Mouse (Mus musculus) frontal cortex, postnatal 10 days (tissue): Measurements from ENCODE around the gene Sppl3.
"Not testable (repeated sequence)": the region's sequence is repeated elsewhere in the genome, so short reads cannot be mapped to it uniquely, and the experiment has no call there.

Source experiments
- DNase-seq, 2 experiments: peaks; one replicate each; pipeline ENCODE4 v3.0.0; 2022; ENCODE audit warnings: low spot score in 2 of 2, mixed read lengths in 1 of 2

Gene Sppl3

DNA sequence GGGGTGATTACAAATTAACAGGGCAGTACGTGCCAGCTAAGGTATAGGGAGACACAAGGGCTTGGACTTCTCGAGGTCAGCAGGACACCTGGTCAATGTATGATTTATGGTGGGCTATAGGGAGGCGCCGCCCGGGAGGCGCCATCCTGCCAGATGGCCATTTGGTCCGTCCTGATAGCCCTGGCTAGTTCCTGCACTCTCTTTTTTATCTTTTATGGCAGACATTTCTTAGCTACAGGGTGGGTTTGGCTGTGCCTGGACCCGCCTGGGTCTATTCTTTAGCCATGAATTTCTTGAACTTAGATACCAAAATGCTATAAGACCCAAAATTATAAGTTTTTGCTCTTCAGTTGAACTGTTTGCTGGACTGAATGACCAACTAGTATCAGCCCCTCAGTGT is 62.4 kb downstream of the Sppl3 start:
- DNase-seq: not testable (repeated sequence)

DNA sequence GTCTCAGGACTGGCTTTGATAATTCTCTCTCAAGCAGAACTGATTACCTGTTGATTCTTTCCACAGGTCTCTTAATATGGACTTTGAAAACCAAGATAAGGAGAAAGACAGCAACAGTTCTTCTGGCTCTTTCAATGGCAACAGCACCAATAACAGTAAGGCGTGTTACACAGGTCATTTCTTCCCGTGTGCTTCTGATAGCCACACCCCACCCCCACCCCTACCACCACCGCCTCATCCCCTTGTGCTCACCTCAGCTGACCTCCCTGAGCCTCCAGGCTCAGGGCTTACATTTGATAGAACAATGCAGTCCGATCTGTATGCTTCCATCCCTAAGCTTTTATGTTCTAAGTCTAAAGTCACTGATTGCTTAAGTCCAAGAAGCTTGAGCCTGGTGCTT is 63.8 kb downstream of the Sppl3 start:
- no peak for DNase-seq

DNA sequence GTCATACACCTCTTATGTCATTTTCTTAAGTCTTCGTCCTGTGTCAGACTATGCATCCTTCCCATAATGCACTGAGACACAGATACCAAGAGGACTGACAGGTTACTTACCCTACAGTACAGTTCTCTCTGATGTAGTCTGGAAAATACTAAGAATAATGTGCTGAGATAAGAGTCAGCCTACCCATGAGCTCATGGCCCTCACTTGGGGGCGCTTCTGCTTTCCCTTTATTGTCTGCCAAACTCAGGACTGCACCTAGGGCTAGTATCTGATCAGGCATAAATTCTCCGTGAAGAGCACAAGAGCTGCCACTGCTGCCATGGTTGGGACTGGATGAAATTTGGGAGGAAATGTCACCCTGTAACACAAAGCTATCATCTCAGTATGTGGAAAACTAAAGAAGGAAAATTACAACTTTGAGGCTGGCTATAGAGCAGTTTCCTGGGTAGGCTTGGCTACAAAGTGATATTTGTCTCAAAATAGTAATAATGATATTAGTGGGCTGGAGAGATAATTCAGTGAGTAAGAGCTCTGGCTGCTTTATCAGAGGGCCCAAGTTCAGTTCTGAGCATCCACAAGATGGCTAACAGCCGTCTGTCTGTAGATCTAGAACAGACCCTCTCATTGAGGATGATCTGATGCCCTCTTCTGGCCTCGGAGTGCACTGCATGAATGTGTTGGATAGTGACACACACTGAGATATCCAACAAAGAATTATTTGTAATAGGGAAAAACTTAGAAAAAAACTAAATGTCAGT is 65.4 kb downstream of the Sppl3 start:
- DNase-seq: peak in 1 of 2 experiments; percentile 48

DNA sequence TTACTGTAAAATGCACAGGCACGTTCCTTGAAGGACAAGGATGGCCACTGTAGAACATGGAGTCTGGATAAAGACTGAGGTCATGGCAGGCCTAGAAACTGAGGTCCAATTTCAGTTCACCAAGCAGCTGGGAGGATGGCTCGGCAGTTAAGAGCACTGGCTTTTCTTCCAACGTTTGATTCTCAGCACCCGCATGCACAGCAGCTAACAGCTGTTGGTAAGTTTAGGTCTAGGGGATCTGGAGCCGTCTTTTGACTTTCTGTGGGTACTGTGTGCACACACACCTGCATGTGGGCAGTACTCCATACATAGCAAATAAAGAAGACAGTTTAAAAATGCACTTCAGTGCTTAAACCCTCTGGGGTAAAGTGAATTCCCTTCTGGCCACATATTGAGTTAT is 70.7 kb downstream of the Sppl3 start:
- DNase-seq: no peak

DNA sequence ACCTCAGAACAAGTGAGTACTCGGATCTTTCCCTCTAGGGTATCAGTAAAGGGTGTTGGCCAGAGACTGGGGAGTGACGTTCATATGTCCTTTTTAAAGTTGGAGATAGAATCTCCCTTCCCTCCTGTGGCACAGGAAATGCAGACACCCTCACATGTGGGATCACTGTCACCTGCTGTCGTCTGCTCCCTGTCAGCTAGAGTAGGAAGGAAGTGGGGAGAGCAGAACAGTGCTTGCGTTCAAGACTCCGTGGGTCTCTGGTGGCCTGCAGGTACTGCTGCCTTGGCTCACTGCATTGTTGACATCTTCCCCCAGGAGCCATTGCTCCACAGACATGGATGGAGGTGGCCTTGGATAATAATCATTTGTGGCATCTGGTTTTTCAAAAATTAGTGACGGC is 72.6 kb downstream of the Sppl3 start:
- no peak for DNase-seq

DNA sequence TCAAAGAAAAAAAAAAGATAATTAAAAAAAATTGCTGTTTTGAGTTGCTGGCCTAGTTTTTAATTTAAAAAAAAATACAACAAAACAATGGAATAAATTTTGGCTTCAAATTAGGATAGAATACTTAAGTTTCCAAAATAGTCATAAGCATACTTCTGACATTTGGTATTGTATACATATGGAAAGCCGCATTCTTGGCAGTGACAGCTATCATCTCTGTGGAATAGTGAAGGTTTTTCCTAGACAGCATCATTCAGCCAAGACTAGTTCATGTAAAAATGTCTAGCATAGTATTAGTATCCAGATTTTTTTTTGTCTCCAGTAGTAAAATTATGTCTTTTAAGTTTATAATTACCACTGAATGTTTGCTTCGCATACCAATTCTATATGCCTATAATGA is 74.7 kb downstream of the Sppl3 start:
- no peak for DNase-seq

DNA sequence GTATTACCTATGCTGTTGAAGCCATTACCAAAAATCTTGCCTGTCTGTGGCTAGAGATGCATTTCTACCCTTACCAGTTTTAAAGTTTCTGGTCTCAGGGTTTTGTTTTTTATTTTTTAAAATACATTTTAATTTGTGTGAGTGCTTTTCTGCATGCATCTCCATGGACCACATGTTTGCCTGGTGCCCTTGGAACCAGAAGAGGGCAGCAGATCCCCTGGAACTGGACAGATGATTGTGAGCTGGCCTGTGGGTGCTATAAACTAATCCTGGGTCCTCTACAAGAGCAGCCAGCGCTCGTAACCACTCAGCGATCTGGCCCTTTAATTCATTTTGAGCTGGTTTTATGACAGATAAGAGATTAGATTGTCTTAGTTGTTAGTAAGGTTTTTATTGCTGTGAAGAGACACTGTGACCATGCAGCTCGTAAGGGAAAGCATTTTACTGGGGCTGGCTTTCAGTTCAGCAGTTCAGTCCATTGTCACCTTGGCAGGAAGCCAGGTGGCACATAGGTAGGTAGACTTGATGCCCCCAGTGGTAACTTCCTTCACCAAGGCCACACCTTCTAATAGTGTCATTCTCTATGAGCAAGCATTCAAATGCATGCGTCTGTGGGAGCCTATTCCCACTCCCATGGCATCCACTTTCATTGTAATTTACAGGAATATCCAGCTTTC is 78.8 kb downstream of the Sppl3 start:
- no peak for DNase-seq

DNA sequence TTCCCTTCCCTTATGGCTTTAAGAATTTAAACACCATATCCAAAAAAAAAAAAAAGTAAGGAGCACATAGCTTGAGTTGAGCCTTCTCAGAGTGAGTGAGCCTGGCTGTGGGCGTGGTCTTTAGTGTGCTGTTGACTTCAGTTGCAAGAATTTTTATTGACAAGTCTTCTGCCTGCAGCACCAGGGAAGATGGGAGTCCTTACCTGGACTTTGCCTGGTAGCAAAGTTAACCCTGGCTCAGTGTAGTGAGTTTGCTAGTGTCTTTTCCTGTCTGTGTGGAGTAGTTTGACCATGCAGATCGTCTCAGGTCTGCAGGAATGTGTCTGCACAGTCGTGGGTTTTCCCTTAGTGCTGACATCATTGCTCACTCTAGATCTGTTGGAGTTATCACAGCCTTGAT is 80.1 kb downstream of the Sppl3 start:
- no peak for DNase-seq

DNA sequence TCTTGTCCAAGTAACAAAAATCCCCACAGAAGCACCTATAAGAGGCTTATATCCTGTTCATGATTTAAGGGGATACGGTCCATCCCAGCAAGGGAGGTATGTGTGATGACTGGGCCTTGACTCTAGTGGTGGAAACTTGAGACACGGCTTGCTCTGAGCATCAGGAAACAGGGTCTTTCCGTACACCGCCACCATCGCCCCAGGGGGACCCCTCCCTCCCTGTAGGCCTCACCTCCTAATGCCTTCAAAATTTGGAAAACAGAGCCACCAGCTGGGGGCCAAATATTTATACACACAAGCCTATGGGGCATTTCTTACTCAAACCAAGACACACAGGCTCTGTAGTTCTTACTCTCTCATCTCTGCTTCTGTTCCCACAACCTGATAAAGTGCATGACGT is 80.8 kb downstream of the Sppl3 start:
- no peak for DNase-seq

DNA sequence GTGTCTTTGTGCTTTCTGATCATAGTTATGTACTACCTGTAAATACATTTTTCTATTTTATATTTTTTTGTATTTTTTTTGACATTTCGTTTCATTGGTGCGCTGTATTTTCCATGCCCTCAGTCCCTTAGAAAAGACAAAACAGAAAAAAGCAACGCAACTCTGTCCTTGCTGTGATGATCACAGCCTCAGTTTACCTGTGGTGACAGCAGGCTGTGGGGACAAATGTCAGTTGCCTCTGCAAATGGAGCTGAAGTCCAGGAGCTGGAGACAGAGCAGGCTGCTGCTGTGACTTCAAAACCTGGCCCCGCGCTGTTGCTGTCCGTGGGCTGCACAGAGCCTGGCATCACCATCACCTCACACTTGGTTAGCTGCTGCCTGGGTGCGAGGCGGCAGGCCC is 87.3 kb downstream of the Sppl3 start, which contains the start of gene Gm10401:
TSS of gene Gm10401 (minus strand) at position 101 of the 400 bp plus-strand sequence.
- no peak for DNase-seq

DNA sequence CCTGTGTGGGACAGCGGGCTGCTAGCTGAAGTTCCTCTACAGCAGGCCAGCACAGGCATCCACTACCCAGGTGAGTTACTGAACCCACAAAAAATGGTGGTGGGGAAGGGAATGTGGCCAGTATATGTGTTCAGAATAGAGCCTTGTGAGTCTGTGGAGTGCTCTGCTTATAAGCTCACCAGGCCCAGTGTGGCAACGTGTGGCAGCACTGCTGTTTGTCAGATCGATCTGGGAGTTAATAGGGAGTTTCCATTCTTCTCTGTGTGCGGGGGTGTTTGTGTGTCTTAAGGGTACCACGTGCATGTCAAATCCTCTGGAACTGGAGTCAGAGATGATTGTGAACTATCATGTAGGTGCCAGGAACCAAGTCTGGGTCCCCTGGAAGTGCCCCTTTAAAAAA is 88.6 kb downstream of the Sppl3 start:
- no peak for DNase-seq

DNA sequence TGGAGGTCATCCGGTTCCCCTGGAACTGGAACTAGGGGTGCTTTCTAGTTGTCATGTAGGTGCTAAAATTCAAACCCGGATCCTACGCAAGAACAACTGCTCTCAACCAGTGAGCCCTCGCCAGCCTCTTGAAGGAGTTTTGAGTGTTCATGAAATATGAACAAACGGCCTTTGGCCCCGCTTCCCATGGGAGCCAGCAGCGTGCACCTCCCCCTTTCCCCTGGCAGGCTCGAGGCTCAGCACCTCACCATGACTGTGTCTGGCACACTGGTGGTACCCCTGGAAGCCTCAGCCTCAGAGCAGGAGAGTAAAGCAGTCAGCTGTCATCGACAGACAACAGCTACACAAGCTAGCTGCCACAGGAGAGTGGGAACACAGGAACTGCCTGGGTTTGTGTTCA is 89.1 kb downstream of the Sppl3 start:
- no peak for DNase-seq

DNA sequence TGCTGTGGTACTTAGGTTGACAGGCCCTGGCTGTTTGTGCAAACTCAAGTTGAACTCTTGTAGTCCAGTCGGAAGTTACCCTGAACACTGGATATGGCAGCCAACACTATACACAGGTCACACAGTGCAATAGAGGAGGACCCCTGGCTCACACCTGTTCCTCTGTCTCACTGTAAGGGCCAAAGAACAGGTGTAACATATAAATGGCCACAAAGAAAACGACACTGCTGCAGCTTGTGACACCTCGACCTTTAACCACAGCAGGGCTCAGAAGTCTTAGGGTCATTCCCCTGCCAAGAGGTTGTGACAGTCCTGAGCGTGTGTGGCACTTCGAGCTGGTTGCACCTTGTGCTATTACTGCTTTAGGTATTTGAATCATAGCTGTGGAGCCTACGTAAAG is 89.5 kb downstream of the Sppl3 start:
- DNase-seq: no peak

DNA sequence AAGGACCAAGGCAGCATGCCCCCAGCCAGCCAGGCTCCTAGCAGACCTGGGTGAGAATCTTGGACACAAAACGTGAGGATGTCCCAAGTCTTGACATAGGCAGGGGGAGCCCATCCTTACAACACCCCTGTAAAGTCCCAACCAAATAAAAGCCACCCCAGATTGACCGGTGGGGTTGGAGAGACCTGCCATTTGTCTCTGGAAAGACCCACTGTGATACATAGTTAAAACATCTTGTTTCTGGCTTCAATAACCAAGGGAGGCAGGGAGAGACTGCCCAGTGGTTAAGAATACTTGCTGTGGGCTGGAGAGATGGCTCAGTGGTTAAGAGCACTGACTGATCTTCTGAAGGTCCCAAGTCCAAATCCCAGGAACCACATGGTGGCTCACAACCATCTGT is 91.3 kb downstream of the Sppl3 start:
- DNase-seq: no peak

DNA sequence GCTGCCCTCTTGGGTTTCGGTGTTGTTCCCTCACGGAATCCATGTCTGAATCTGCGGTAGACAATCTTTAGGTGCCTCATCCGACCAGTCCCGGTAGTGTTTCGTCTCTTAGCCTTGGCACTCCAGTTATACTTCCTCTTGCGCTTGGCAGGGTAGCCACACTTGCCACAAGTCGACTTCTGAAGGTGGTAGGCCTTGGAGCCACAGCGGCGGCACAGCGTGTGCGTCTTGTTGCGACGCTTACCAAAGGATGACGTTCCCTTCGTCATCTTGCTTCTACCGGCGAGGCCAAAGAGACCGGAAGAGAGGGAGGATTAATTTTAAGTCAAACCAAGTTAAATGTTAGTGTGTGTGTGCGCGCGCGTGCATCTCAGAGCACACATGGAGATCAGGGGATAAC is 92.3 kb downstream of the Sppl3 start:
- not testable (repeated sequence) for DNase-seq

DNA sequence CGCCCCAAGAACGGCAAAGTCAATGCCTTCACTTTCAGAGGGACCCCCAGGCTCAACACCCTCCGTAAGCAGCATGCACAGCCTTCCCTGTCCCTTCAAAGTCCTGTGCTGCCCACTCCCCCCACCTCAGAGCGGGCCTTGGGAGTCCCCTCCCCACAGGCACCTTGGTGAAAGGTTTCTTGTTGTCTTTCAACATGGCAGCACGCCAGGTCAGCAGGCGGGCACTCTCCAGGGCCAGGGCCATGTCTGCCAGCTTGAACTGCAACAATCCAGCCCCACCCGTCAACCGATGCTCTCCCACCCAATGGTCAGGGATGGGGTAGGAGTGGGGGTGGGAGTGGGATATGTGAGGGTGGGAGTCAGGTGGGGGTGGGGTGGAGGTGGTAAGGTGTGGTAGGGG is 100.2 kb downstream of the Sppl3 start:
- no peak for DNase-seq

DNA sequence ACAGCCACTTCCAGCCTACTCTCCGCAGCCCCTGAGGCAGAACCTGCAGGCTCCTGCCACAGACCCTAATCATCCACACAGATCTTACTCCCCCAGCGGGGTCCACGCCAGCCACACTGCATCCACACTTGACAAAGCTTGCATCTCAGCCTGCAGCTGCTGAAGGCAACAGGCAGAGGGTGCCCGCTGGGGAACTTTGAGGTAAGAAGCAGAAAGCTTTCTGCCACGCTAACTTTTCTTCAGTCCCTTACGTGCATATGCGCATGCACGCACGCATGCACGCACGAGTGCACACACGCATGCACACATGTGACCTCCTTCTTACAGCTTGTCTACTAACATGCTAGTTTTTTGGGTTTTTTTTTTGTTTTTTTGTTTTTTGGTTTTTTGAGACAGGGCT is 102.3 kb downstream of the Sppl3 start:
- DNase-seq: no peak

DNA sequence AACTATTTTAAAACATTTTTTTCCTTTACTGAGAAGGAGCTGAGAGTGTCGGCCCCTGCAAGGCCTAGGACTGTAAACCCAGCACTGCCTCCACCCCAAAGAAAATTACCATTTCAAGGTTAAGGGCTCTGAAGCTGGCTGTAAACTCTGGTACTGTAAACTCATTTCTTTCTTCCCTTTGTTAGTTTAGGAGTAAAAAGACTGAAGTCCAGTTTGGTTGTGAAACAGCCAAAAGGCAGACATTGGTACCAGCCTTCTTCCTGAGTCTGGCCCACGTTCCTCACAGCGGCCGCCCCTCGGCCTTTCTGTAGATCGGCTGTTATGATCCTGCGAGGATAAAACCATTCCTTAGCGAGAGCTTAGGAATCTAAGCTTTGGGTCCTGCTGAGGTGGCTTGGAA is 103.6 kb downstream of the Sppl3 start:
- no peak for DNase-seq

DNA sequence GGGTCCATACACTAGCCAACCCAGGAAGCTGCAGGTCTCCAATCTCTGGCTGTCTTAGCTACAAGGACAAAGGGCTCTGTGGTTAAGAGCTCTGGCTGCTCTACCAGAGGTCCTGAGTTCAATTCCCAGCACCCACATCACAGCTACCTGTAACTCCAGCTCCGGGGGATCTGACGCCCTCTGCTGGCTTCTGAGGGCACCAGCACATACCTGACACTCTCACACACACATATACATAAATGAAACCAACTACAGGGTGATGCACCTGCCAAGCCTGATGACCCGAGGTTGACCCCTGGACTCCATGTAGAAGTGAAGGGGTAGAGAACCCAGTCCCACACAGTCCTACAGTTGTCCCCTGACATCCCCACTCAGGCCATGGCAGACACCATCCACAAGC is 105.5 kb downstream of the Sppl3 start:
- DNase-seq: no peak

DNA sequence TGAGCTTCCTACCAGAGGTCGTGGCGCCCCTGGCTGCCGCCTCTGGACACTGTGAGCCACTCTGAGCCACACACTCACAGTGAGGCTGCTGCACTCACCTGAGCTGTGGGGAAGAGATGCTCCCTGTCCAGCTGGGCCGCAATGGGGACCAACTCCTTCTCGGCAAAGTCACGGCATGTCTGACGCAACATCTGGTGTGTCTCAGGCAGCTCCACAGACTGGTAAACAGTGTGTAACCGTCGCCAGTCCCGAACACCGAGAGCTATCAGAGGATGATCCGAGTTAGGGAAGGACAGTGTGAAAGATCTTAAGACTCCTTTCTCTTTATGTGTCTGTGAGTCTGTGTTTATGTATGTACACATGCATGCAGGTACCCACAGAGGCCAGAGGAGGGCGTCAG is 106.5 kb downstream of the Sppl3 start:
- no peak for DNase-seq

DNA sequence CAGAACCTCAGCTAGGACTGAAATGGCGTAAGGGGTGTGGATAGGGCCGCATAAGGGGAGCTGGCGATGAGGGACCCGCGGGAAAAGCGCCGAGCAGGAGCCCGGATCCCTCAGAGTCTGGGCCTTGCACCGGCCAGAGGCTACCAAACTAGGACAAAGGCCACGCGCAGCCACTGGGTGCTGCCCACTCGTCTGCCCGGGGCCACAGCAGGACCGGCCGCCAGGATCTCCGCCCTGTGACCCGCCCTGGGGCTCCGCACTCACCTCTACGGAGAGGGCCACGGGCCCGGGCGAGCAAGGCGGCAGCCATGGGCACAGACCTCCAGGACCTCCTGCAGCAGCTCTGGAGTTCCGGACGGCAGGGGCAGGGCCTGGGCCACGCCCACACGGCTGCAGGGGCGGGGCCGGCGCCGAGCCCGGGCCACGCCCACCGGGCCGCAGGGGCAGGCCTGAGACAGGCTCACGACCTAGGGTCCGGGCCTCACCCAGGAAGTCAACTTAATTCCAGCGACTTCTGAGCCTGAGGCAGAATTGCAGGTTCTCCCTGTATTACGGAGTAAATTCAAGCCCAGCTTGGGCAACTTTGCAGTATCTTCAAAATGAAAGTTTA is 108.1 kb downstream of the Sppl3 start, which contains the start of gene Acads:
TSS of gene Acads (minus strand) at position 386 of the 610 bp plus-strand sequence.
- peak; percentile 59 to 72 for DNase-seq

DNA sequence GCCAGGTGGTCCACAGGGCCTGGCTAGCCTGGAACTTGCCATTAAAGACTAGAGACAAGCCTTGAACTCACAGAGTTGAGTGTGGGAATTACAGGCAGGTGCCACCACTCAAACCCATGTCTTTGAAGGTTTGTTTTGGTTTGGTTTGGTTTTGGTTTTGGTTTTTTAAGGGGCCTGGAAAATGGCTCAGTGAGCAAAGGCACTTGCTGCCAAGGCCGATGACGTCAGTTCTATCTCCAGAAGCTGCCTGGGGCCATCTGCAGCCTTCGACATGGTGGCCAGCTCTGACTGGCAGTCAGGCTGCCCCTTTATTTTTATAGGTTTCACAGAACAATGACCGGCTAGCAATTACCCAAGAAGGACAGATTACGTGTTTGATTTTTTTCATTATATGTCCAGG is 110.0 kb downstream of the Sppl3 start:
- no peak for DNase-seq

DNA sequence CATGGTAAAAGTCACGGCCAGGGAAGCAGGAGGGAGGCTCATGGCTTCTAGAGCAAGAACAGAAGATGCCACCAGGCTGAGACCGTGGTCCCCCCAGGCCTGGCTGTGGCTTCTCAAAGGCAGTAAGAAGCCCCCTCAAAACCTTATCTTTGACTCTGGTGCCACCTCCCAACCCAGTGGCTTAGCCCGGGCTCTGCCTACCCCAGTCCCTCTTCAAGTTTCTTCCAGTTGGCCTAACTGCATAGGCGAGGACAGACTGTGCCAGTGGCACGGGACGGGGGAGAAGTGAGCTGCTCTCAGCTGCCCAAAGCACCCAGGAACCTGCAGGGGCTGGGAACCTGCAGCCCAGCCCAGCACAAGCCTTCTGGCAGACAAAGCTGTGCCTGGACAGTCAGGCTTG is 113.8 kb downstream of the Sppl3 start:
- DNase-seq: no peak
